Mouse (Mus musculus) kidney, adult 18-20 months (tissue): ENCODE results near the gene Syt1.

Experiments used
- DNase-seq: peaks from one replicate; pipeline ENCODE4 v3.0.0; 2021

Gene Syt1

GRCm38 (mm10) chr10:109010241-109011193 lies at the start of gene Syt1:
Gene Syt1, minus strand, starts transcription at chr10:109010982.
- no peak for DNase-seq

GRCm38 (mm10) chr10:109056500-109056899 lies 45.7 kb upstream of the Syt1 start:
- no peak for DNase-seq

- DNase-seq = no peak
These were observed 36.8 kb upstream of the Syt1 start for GRCm38 (mm10) chr10:109047537-109047936.

GRCm38 (mm10) chr10:109046988-109047387 lies 36.2 kb upstream of the Syt1 start:
- DNase-seq = no peak

GRCm38 (mm10) chr10:109011226-109012165 lies 714 bp upstream of the Syt1 start:
- peak; percentile 6 for DNase-seq

GRCm38 (mm10) chr10:109009831-109010230 lies 951 bp downstream of the Syt1 start:
- no peak for DNase-seq

GRCm38 (mm10) chr10:109008456-109008855 lies 2.3 kb downstream of the Syt1 start:
- DNase-seq = no peak

- no peak for DNase-seq
These were observed 7.3 kb downstream of the Syt1 start for GRCm38 (mm10) chr10:109003482-109003881.

- no peak for DNase-seq
These were observed 23.5 kb downstream of the Syt1 start for GRCm38 (mm10) chr10:108987250-108987649.

GRCm38 (mm10) chr10:108979660-108980059 lies 31.1 kb downstream of the Syt1 start:
- DNase-seq = peak; percentile 41

- DNase-seq = no peak
These were observed 55.8 kb downstream of the Syt1 start for GRCm38 (mm10) chr10:108954952-108955351.

GRCm38 (mm10) chr10:108952182-108952581 lies 58.6 kb downstream of the Syt1 start:
- DNase-seq = no peak

GRCm38 (mm10) chr10:108936838-108937430 lies 73.8 kb downstream of the Syt1 start:
- DNase-seq = no peak

GRCm38 (mm10) chr10:108930299-108930698 lies 80.5 kb downstream of the Syt1 start:
- no peak for DNase-seq

GRCm38 (mm10) chr10:108929676-108930075 lies 81.1 kb downstream of the Syt1 start:
- no peak for DNase-seq

- DNase-seq = no peak
These were observed 105.5 kb downstream of the Syt1 start for GRCm38 (mm10) chr10:108905264-108905663.

GRCm38 (mm10) chr10:108904371-108904770 lies 106.4 kb downstream of the Syt1 start:
- DNase-seq = no peak

- no peak for DNase-seq
These were observed 114.3 kb downstream of the Syt1 start for GRCm38 (mm10) chr10:108896529-108896928.

GRCm38 (mm10) chr10:108893288-108893687 lies 117.5 kb downstream of the Syt1 start:
- DNase-seq = no peak

- DNase-seq = no peak
These were observed 118.3 kb downstream of the Syt1 start for GRCm38 (mm10) chr10:108892441-108892840.

- no peak for DNase-seq
These were observed 121.7 kb downstream of the Syt1 start for GRCm38 (mm10) chr10:108889084-108889483.

GRCm38 (mm10) chr10:108886781-108887180 lies 124.0 kb downstream of the Syt1 start:
- DNase-seq = no peak

GRCm38 (mm10) chr10:108885769-108886168 lies 125.0 kb downstream of the Syt1 start:
- DNase-seq = no peak
